Mouse (Mus musculus) forebrain, embryonic 14.5 days (tissue): Measurements from ENCODE around the gene Tmem129. TPM values are rescaled to one million over a fixed set of nuclear protein-coding genes. Genes with fewer than 3 reads are reported as not detected.

Experiments used
- ATAC-seq: fragments of 200-750 bp; cut with Nextera tagmentation; 2 replicates; pipeline ENCODE4 v1.8.0; 2017; ENCODE audit warnings: mild to moderate bottlenecking, moderate library complexity
- DNase-seq: peaks from one replicate; pipeline ENCODE4 v3.0.0-alpha.2; 2015; ENCODE audit warnings: low spot score
- H3K27ac ChIP-seq: fragments of 300-500 bp; sonication (generic); 2 replicates; pipeline ENCODE4 v1.5.1; 2014; ENCODE audit warnings: low read depth, mild to moderate bottlenecking, control low read depth, low read length, moderate library complexity
- H3K27me3 ChIP-seq: fragments of 300-500 bp; sonication (generic); replicated peaks from 2 replicates; pipeline ENCODE4 v1.6.1; 2014; ENCODE audit warnings: low read length, control low read depth, mixed read lengths; ENCODE audit not compliant: control insufficient read depth, insufficient read depth
- H3K36me3 ChIP-seq: fragments of 300-500 bp; sonication (generic); 2 replicates; pipeline ENCODE4 v1.6.1; 2014; ENCODE audit warnings: low read length, control low read depth; ENCODE audit not compliant: control insufficient read depth, insufficient read depth
- H3K4me1 ChIP-seq: fragments of 300-500 bp; sonication (generic); 2 replicates; pipeline ENCODE4 v1.6.1; 2014; ENCODE audit warnings: antibody characterized with exemption, low read length, control low read depth; ENCODE audit not compliant: control insufficient read depth, insufficient read depth
- H3K4me2 ChIP-seq: fragments of 300-500 bp; sonication (generic); 2 replicates; pipeline ENCODE4 v1.6.1; 2014; ENCODE audit warnings: mild to moderate bottlenecking, control low read depth, low read length
- H3K4me3 ChIP-seq: fragments of 300-500 bp; sonication (generic); 2 replicates; pipeline ENCODE4 v1.5.1; 2014; ENCODE audit warnings: low read depth, low read length, control low read depth
- H3K9ac ChIP-seq: fragments of 300-500 bp; sonication (generic); 2 replicates; pipeline ENCODE4 v1.6.1; 2014; ENCODE audit warnings: mild to moderate bottlenecking, low read length, control low read depth, moderate library complexity
- H3K9me3 ChIP-seq: fragments of 300-500 bp; sonication (generic); replicated peaks from 2 replicates; pipeline ENCODE4 v1.6.1; 2016; ENCODE audit warnings: low read length, control low read depth, mixed read lengths; ENCODE audit not compliant: control insufficient read depth
- WGBS: fragments of 180-500 bp; shearing (Covaris S2); extraction: QIAGEN DNeasy Blood & Tissue Kit; methylation state at CpG from one replicate; pipeline ENCODE4 v1.1.7; 2014; 5-methylcytosine and 5-hydroxymethylcytosine counted together
- polyA plus RNA-seq: library from polyadenylated mRNA; unstranded; fragments of >200 nt; fragmentation: Nextera tagmentation; extraction: Ambion mirVana; gene quantifications from 2 replicates; pipeline ENCODE4 v1.2.1, GENCODE M21; 2014

Gene Tmem129
- polyA plus RNA-seq, 1 experiment from 2014 or later: 39.5 TPM

- WGBS: 80% methylated on average over 3 of the region's 3 CpGs
- Histone ChIP-seq H3K4me2 (no peak overlapping the region), H3K4me1 (no peaks in the 10 kb centered on the region), H3K27me3 (no peaks in the 10 kb centered on the region), H3K36me3 (peaks cover 42% of the 10 kb centered on the region), H3K9me3 (no peaks in the 10 kb centered on the region), H3K27ac (no peak overlapping the region), H3K9ac (no peak overlapping the region), H3K4me3 (no peak overlapping the region)
- ATAC-seq (no peak), DNase-seq (no peak)
These were observed 20.4 kb downstream of the Tmem129 start for GRCm38 (mm10) chr5:33637606-33638350.

DNA sequence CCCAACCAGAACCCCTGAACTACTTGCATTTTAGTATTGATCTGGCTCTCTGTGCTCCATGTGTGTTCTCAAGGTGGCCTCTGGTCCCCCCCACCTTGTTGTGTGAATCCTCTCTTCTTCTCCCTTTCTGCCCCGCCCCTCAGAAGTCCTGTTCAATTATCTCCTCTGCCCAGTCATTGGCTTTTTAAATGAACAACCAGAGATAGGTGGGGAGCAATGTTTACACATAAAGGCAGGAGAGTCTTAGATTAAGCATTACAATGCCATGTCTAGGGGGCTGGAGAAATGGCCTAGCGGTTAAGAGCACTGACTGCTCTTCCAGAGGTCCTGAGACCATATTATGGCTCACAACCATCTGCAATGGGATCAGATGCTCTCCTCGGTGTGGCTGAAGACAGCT is 22.9 kb downstream of the Tmem129 start:
- Histone ChIP-seq H3K9me3 (no peaks in the 10 kb centered on the region), H3K27ac (no peak overlapping the region), H3K4me2 (no peak overlapping the region), H3K4me1 (peaks cover 2% of the 10 kb centered on the region; the same call in 1 of the 2 replicates), H3K9ac (no peak overlapping the region), H3K4me3 (no peak overlapping the region), H3K36me3 (peaks cover 21% of the 10 kb centered on the region), H3K27me3 (no peaks in the 10 kb centered on the region)
- ATAC-seq: no peak
- DNase-seq: no peak
- WGBS: 89% methylated on average over 3 of the region's 3 CpGs

DNA sequence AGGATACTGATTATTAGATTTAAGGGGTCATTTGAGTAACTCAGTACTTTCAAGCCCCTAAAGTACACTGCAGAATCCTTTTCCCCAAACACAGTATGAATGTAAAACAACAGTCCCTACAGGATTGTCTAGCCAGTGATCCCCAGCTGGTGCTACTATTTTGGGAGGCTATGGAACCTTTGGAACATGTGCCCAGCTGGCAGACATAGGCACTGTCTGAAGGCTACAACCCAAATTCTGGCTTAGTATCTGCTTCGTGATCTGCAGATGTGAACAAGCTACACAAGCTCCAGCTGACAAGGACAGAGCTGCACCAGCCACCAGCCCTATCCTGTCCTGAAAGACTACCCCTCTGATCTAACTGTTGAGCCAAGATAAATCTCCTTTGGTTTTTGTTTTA is 25.7 kb downstream of the Tmem129 start:
- 85% methylated on average over 1 of the region's 1 CpGs for WGBS
- H3K9ac ChIP-seq: no peak overlapping the region
- H3K27me3 ChIP-seq: no peaks in the 10 kb centered on the region
- H3K9me3 ChIP-seq: no peaks in the 10 kb centered on the region
- no peak overlapping the region for H3K4me2 ChIP-seq
- H3K4me1 ChIP-seq: peaks cover 15% of the 10 kb centered on the region
- no peak overlapping the region for H3K4me3 ChIP-seq
- H3K27ac ChIP-seq: no peak overlapping the region
- ATAC-seq: no peak
- DNase-seq: no peak
- peaks cover 4% of the 10 kb centered on the region for H3K36me3 ChIP-seq

DNA sequence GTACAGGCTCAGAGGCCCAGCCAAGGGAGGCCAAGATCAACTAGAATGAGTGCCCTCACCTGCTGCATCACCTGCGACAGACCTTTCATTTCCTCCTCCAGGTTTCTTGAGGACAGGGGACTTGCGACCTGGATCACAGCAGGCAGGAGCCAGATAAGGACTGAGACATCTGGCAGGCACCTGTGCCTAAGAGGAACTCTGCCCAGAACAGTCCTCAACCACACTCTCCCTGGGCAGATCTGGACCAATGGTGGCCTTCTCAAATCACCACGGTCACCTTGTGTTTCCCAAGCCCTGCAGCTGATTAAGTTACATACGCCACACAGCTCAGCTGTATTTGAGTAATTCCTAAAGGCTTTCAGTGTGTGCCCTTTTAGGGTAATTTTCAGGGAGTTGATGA is 27.6 kb downstream of the Tmem129 start:
- Histone ChIP-seq H3K4me1 (peaks cover 15% of the 10 kb centered on the region), H3K9ac (peak overlapping the region; percentile 66; the same call in 1 of the 2 replicates), H3K36me3 (no peaks in the 10 kb centered on the region), H3K4me2 (peak overlapping the region; percentile 91), H3K27ac (no peak overlapping the region), H3K9me3 (no peaks in the 10 kb centered on the region), H3K4me3 (peak overlapping the region; percentile 71), H3K27me3 (no peaks in the 10 kb centered on the region)
- 75% methylated on average over 4 of the region's 4 CpGs for WGBS
- ATAC-seq (no peak), DNase-seq (no peak)

DNA sequence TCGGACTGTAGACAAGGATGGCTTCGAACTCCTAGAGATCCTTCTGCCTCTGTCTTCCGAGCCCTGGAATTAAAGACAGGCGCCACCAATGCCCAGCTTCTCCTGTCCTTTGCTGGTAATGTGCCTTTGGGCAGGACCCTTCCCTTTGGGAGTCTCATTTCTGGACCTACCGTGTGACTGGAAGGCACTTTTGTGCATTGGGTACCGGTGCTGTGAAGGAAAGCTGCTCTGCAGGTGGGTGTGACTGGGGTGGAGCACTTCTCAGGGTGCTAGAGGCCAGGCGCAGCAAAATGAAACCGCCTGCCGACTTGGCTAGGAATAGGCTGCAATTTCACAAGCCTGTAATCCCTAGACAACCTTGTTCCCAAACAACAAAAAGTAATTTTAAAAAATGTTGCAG is 28.2 kb downstream of the Tmem129 start:
- H3K27ac ChIP-seq: peak overlapping the region; percentile 44; the same call in 1 of the 2 replicates
- peak overlapping the region; percentile 71 for H3K4me3 ChIP-seq
- H3K9me3 ChIP-seq: no peaks in the 10 kb centered on the region
- H3K4me2 ChIP-seq: peak overlapping the region; percentile 91
- H3K4me1 ChIP-seq: peaks cover 15% of the 10 kb centered on the region
- DNase-seq: peak; percentile 5
- H3K36me3 ChIP-seq: no peaks in the 10 kb centered on the region
- 4% methylated on average over 9 of the region's 9 CpGs for WGBS
- peak; percentile 16 for ATAC-seq
- H3K9ac ChIP-seq: peak overlapping the region; percentile 66
- H3K27me3 ChIP-seq: no peaks in the 10 kb centered on the region

DNA sequence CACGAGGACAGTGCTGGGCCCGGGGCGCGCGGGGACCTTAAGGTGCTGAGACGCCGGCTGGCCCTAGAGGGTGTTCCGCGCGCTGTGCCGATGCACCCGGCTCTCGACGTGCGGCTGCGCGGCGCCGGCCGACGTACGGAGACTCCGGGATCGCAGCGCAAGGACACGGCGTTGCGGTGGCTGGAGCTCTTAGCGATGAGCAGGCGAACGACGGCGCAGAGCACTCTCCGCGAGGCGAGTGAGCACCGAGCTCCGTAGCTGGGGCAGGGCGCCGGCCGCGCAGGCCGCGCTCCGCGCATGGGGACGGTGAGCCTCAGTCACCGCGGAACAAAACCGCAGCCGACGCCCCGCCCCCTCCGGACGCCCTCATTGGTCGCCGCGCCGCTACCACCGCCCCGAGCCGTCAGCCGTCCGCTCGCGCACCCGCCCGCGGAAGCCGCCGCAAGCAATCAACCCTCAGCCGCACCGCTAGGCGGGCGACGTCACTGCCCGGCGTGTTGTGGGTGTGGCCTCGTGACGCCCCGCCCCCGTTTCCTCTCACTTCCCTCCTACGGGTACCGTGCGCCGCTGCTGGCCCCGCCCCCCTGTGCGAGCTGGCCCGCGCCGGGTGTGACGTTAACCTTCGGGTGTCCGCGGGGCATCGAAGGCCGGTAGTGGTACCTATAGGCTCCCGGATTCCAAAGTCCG is 28.8 kb downstream of the Tmem129 start, which contains the start of the genes Fam53a and Gm9903:
Gene Fam53a (minus strand): TSS at position 335 of the 687 bp plus-strand sequence.
Gene Gm9903 (plus strand): TSS at position 625 of the 687 bp plus-strand sequence.
- peak within 1 kb of the TSS; percentile 68 for H3K9ac ChIP-seq
- H3K27me3 ChIP-seq: no peaks in the 10 kb centered on the region
- H3K9me3 ChIP-seq: no peaks in the 10 kb centered on the region
- no peaks in the 10 kb centered on the region for H3K36me3 ChIP-seq
- peak within 1 kb of the TSS; percentile 71 for H3K4me3 ChIP-seq
- peak; percentile 97 for DNase-seq
- peak within 1 kb of the TSS; percentile 91 for H3K4me2 ChIP-seq
- H3K4me1 ChIP-seq: peaks cover 15% of the 10 kb centered on the region
- ATAC-seq: peak; percentile 97
- peak within 1 kb of the TSS; percentile 79 for H3K27ac ChIP-seq
- WGBS: under 1% methylated on average over 87 of the region's 99 CpGs

DNA sequence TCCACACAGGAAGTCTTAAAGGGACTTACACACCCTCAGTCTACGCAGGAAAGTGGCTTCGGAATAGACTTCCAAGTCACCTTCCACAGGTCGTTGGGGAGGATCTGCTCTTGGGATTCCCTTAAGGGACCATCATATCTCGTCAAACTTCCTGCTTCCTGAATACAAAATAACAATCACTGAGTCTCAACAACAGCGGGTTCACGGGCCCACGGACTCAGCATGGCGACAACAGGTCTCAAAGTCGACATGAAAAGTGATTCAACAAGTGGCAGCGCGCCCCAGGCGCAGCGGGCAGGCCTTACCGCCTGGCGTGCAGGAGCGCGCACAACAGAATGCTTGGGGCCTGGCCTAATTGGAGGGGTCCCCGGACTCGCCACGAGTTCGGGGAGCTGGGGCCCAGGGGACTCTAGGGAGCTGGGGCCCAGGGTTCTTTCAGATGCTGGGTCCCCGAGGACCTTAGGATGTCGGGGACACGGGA is 29.4 kb downstream of the Tmem129 start:
- Histone ChIP-seq H3K27me3 (no peaks in the 10 kb centered on the region), H3K9ac (peak overlapping the region; percentile 68), H3K36me3 (no peaks in the 10 kb centered on the region), H3K4me3 (peak overlapping the region; percentile 71), H3K4me2 (peak overlapping the region; percentile 91), H3K4me1 (peaks cover 15% of the 10 kb centered on the region), H3K27ac (peak overlapping the region; percentile 79), H3K9me3 (no peaks in the 10 kb centered on the region)
- under 1% methylated on average over 24 of the region's 24 CpGs for WGBS
- DNase-seq (peak; percentile 62), ATAC-seq (no peak)

GRCm38 (mm10) chr5:33627968-33628367 is 30.2 kb downstream of the Tmem129 start:
- 46% methylated on average over 4 of the region's 4 CpGs for WGBS
- Histone ChIP-seq H3K9ac (no peak overlapping the region), H3K36me3 (no peaks in the 10 kb centered on the region), H3K4me3 (peak overlapping the region; percentile 71; the same call in 1 of the 2 replicates), H3K4me1 (peaks cover 15% of the 10 kb centered on the region), H3K9me3 (no peaks in the 10 kb centered on the region), H3K27ac (no peak overlapping the region), H3K4me2 (peak overlapping the region; percentile 91), H3K27me3 (no peaks in the 10 kb centered on the region)
- ATAC-seq (no peak), DNase-seq (no peak)
